Mouse (Mus musculus) stomach, embryonic 16.5 days (tissue): ENCODE results near the gene Fam19a2. TPM values are rescaled to one million over a fixed set of nuclear protein-coding genes. Genes with fewer than 3 reads are reported as not detected.

Source experiments
- ATAC-seq: fragments of 200-750 bp; cut with Nextera tagmentation; 2 replicates; pipeline ENCODE4 v1.8.0; 2017; ENCODE audit warnings: moderate number of reproducible peaks, moderate TSS enrichment; ENCODE audit not compliant: insufficient read depth, low FRiP score
- H3K27ac ChIP-seq: fragments of 300-500 bp; sonication (generic); 2 replicates; pipeline ENCODE4 v1.5.1; 2014; ENCODE audit warnings: low read length
- H3K27me3 ChIP-seq: fragments of 300-500 bp; sonication (generic); 2 replicates; pipeline ENCODE4 v1.6.1; 2014; ENCODE audit warnings: low read length, control low read depth, mixed read lengths; ENCODE audit not compliant: control insufficient read depth, insufficient read depth
- H3K36me3 ChIP-seq: fragments of 300-500 bp; sonication (generic); 2 replicates; pipeline ENCODE4 v1.6.1; 2014; ENCODE audit warnings: low read length; ENCODE audit not compliant: control insufficient read depth, insufficient read depth
- H3K4me1 ChIP-seq: fragments of 300-500 bp; sonication (generic); 2 replicates; pipeline ENCODE4 v1.6.1; 2014; ENCODE audit warnings: low read length, control low read depth, mixed read lengths; ENCODE audit not compliant: control insufficient read depth, insufficient read depth
- H3K4me2 ChIP-seq: fragments of 300-500 bp; sonication (generic); 2 replicates; pipeline ENCODE4 v1.6.1; 2014; ENCODE audit warnings: low read depth, low read length, mixed read lengths
- H3K4me3 ChIP-seq: fragments of 300-500 bp; sonication (generic); replicated peaks from 2 replicates; pipeline ENCODE4 v1.5.1; 2014; ENCODE audit warnings: mild to moderate bottlenecking, low read length
- H3K9ac ChIP-seq: fragments of 300-500 bp; sonication (generic); 2 replicates; pipeline ENCODE4 v1.6.1; 2014; ENCODE audit warnings: low read length
- H3K9me3 ChIP-seq: fragments of 300-500 bp; sonication (generic); replicated peaks from 2 replicates; pipeline ENCODE4 v1.6.1; 2016; ENCODE audit warnings: low read length, control low read depth; ENCODE audit not compliant: control insufficient read depth
- WGBS: fragments of 180-500 bp; shearing (Covaris S2); extraction: QIAGEN DNeasy Blood & Tissue Kit; methylation state at CpG from one replicate; pipeline ENCODE4 v1.1.7; 2014; 5-methylcytosine and 5-hydroxymethylcytosine counted together
- polyA plus RNA-seq: library from polyadenylated mRNA; unstranded; fragments of >200 nt; fragmentation: Nextera tagmentation; extraction: Ambion mirVana; gene quantifications from 2 replicates; pipeline ENCODE4 v1.2.1, GENCODE M21; 2015

Gene Fam19a2
- polyA plus RNA-seq, 1 experiment from 2014 or later = 3.1 TPM

DNA sequence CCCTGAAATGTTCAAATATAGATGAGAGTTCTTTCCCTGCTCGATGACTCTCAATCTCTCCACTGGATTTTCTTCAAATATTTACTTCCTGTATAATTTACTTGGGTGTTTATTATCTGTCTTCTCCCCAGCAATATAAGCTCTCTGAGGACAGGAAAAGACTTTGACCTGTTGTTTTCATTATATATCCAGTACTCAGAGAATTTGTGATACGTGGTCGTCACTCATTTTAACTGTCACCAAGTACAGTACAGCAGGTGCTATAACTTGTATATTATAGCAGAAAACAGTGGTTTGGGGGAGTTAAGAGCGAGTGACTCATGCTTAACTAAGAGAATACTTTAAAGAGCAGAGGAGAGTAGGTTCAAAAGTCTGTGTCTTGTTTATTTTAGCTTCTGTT is 438.8 kb downstream of the Fam19a2 start:
- WGBS = 57% methylated on average over 4 of the region's 4 CpGs
- H3K27me3 ChIP-seq = no peaks in the 10 kb centered on the region
- ATAC-seq = no peak

DNA sequence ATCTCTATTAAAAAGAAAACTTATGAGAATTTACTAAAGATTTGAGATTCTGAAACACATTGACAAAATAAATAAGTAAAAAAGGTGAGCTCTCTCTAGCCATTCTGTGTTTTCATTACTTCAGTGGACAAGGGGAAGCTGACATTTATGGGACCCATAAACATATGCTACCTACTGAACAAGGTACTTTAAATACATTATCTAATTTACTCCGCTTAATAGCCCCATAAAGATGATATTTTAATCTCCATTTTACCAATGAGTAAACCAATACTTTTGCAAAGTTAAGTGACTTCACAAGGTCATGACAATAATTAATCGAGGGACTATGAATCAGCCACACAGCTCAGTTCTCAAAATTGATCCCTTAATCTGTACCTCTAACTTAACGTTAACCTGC is 443.2 kb downstream of the Fam19a2 start:
- Histone ChIP-seq H3K27me3 (no peaks in the 10 kb centered on the region), H3K9me3 (no peaks in the 10 kb centered on the region), H3K4me2 (no peak overlapping the region), H3K4me1 (no peaks in the 10 kb centered on the region), H3K4me3 (no peak overlapping the region), H3K9ac (no peak overlapping the region), H3K27ac (no peak overlapping the region), H3K36me3 (no peaks in the 10 kb centered on the region)
- ATAC-seq = no peak
- 80% methylated on average over 3 of the region's 3 CpGs for WGBS

More for the DNA sequence above, 438.8 kb downstream of the Fam19a2 start:
- Histone ChIP-seq H3K9me3 (no peaks in the 10 kb centered on the region), H3K9ac (no peak overlapping the region), H3K4me1 (no peaks in the 10 kb centered on the region), H3K4me3 (no peak overlapping the region), H3K36me3 (no peaks in the 10 kb centered on the region), H3K4me2 (no peak overlapping the region), H3K27ac (no peak overlapping the region)

DNA sequence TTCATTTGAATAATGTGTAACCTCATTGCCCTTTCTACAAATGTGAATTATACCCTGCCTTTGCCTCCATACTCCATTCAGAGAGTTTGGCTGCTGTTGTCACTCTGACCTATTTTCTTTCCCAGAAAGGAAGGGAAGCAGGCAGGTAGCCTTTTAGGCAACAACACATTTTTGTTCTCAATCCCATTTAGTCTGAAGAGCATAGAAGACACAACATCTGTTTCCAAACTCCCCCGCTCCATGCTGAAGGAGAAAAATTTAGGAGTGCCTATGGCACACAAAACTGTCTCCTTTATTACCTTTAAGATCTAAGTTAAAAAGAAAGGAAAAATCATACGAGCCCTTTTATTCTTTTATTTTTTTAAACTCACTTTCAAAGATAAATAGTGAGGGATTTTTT is 446.9 kb downstream of the Fam19a2 start:
- H3K36me3 ChIP-seq = no peaks in the 10 kb centered on the region
- no peaks in the 10 kb centered on the region for H3K27me3 ChIP-seq
- H3K4me2 ChIP-seq = no peak overlapping the region
- no peaks in the 10 kb centered on the region for H3K4me1 ChIP-seq
- H3K4me3 ChIP-seq = no peak overlapping the region
- 80% methylated on average over 2 of the region's 2 CpGs for whole genome bisulfite sequencing
- no peak for ATAC-seq
- H3K27ac ChIP-seq = no peak overlapping the region
- no peak overlapping the region for H3K9ac ChIP-seq
- H3K9me3 ChIP-seq = no peaks in the 10 kb centered on the region

DNA sequence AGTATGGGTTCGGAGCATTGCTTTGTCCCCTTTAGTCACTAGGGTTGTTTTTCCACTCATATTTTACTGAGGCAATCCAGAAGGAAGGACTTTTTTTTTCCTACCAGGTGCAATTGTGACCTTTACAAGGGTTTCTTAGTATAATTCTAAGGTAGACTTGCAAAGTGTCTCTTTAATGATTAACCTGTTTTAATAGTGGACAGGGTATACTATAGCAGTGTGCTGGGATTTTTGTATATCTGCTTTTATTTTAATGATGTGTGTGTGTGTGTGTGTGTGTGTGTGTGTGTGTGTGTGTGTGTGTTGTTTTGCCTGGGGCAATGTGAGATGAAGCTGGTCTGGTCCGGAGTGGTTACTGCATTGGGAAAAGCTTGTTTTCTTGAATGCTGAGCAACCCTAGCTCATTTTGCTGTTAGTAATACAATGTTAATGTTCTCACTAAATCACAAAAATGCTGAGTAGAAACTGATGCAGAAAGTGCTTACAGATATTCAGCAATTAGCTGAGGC is 458.2 kb downstream of the Fam19a2 start:
- H3K36me3 ChIP-seq = no peaks in the 10 kb centered on the region
- no peak for ATAC-seq
- no peaks in the 10 kb centered on the region for H3K27me3 ChIP-seq
- H3K9me3 ChIP-seq = no peaks in the 10 kb centered on the region
- WGBS = 73% methylated on average over 2 of the region's 2 CpGs
- no peak overlapping the region for H3K4me3 ChIP-seq
- no peaks in the 10 kb centered on the region for H3K4me1 ChIP-seq
- H3K9ac ChIP-seq = no peak overlapping the region
- H3K4me2 ChIP-seq = no peak overlapping the region
- H3K27ac ChIP-seq = no peak overlapping the region

DNA sequence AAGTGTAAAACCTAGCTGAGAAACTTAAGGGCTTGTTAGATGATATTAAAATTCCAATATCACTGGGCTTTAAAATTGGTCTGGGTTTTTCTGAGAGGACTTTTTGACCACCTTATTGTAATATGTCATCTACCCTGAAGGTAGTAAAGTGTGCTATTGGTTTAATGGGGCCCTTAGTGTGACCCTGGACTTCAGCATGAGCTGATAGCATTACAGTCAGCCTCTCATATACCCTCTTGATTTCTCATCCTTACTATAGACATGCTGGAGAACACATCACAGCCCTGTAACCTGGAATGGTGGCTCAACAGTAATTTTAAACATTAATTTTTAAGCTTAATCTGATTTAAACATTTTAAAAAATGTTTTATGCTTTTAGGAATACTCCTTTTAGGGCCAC is 459.8 kb downstream of the Fam19a2 start:
- no peak overlapping the region for H3K4me3 ChIP-seq
- no peak overlapping the region for H3K9ac ChIP-seq
- no peaks in the 10 kb centered on the region for H3K27me3 ChIP-seq
- H3K9me3 ChIP-seq = no peaks in the 10 kb centered on the region
- H3K27ac ChIP-seq = no peak overlapping the region
- no peak overlapping the region for H3K4me2 ChIP-seq
- H3K36me3 ChIP-seq = no peaks in the 10 kb centered on the region
- ATAC-seq = no peak
- H3K4me1 ChIP-seq = no peaks in the 10 kb centered on the region

DNA sequence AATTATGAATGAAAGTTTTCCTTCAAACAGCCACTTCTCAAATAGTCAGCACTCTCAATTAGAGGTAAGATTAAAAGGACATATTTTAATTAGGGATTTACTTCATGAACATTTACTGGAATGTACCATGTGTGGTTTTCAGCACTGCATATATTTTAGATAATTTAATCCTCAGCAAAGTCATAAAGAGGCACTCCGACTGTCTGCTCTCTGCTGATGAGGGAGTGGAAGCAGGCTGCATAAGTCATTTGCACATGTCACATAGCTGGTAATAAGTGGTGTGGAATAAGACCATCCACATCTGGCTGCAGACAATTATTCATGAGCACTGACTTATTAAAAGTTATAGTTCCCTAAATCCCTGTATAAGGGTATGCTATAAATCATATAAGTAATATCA is 484.5 kb downstream of the Fam19a2 start:
- Histone ChIP-seq H3K9ac (no peak overlapping the region), H3K4me3 (no peak overlapping the region), H3K4me1 (no peaks in the 10 kb centered on the region), H3K27ac (no peak overlapping the region), H3K9me3 (no peaks in the 10 kb centered on the region), H3K27me3 (no peaks in the 10 kb centered on the region), H3K4me2 (no peak overlapping the region), H3K36me3 (no peaks in the 10 kb centered on the region)
- 70% methylated on average over 1 of the region's 1 CpGs for WGBS
- no peak for ATAC-seq

DNA sequence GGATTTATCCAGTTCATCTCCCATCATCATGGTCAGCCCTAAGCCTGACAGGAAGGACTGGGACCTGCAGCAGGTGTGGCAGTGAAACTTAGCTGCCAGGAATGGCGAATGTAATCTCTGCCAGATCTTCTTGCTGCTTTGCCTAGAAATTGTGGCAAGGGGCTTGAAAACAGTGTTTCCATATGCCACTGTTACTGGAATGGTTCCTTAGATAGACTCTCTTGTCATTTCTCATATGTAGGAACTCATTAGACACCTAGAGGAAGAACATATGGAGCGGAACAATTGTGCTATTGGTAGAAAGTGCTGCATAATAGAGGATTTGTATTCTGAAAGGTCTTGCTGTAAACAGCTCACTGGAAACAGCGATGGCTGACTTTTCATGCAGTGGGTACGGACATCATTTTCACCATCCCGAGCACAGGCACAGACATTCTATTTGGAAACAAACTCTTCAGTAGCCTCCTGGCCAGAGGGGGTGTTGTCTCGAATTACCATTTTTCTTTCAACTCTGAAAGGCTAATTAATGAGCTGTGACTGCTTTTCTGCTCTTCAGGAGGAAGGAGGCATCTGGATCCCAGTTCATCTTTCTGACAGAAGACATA is 488.0 kb downstream of the Fam19a2 start:
- Histone ChIP-seq H3K4me3 (no peak overlapping the region), H3K4me2 (no peak overlapping the region), H3K9ac (no peak overlapping the region), H3K27me3 (no peaks in the 10 kb centered on the region), H3K27ac (no peak overlapping the region), H3K36me3 (no peaks in the 10 kb centered on the region), H3K4me1 (no peaks in the 10 kb centered on the region), H3K9me3 (no peaks in the 10 kb centered on the region)
- ATAC-seq = no peak
- WGBS = 55% methylated on average over 6 of the region's 6 CpGs

DNA sequence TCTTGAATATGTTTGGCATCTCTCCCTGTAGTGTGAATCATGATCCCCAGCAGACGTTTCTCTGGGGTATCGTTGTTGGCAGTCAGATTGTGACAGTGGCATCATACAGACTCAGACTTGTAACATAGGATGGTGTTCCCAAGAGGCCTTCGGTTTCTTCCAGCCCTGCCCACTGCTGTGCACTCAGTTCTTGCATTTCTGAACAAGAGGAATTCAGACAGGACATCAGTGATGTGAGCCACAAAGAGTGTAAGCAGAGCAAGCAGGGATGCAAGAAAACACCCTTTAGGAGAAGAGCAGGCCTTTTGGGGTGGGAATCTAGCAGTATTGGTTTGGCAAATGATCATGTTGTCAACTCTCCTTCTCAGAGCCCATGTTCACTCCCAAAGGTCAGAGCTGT is 489.0 kb downstream of the Fam19a2 start:
- Histone ChIP-seq H3K9me3 (no peaks in the 10 kb centered on the region), H3K27ac (no peak overlapping the region), H3K4me2 (no peak overlapping the region), H3K27me3 (no peaks in the 10 kb centered on the region), H3K4me1 (no peaks in the 10 kb centered on the region), H3K9ac (no peak overlapping the region), H3K36me3 (no peaks in the 10 kb centered on the region), H3K4me3 (no peak overlapping the region)
- no peak for ATAC-seq
- 79% methylated on average over 3 of the region's 3 CpGs for WGBS

DNA sequence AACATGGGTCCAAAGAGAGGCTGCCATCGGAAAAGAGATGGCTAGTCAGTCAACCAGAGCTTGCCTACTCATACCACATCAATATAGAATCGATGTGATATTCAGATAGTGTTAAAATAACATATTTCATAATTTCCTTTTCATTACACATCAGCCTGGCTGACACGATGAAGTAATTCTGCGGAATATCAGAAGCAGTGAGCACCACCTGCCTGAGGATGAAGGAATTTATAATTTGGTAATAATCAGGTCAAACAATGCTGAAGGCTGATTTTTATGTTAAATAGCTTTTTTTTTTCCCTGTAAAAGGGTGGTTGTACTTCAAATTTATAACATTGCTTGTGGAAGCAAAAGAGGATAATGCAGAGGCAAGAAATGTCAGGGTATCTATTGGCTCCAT is 490.2 kb downstream of the Fam19a2 start:
- Histone ChIP-seq H3K4me3 (no peak overlapping the region), H3K36me3 (no peaks in the 10 kb centered on the region), H3K27ac (no peak overlapping the region), H3K9ac (no peak overlapping the region), H3K9me3 (no peaks in the 10 kb centered on the region), H3K4me1 (no peaks in the 10 kb centered on the region), H3K4me2 (no peak overlapping the region), H3K27me3 (no peaks in the 10 kb centered on the region)
- no peak for ATAC-seq
- WGBS = 83% methylated on average over 4 of the region's 4 CpGs
